In genomic region chr3:79591793-79592471, GRCm38 (mm10) we compare ENCODE assay signal across 8 mouse cellular contexts. TPM values are rescaled to one million over a fixed set of nuclear protein-coding genes. Genes with fewer than 3 reads are reported as not detected.
DNase-seq lines count a peak whose midpoint lies in the region; ATAC-seq and TF ChIP-seq lines count a peak whose summit lies in the region.

No protein-coding gene starts in this region.

- H3K4me3 ChIP-seq in heart, embryonic 11.5 days (ENCODE audit: low read depth, low read length): peak overlapping the region; percentile 88
- H3K4me3 ChIP-seq in E14TG2a.4 (replicated peaks; ENCODE audit: low read length): peak overlapping the region; percentile 97
- H3K4me3 ChIP-seq in forebrain, embryonic 15.5 days: peak overlapping the region; percentile 78
- H3K4me3 ChIP-seq in macrophage (ENCODE audit: inconsistent target): peak overlapping the region; percentile 70

- peak overlapping the region; percentile 89 for H3K4me2 ChIP-seq in heart, embryonic 11.5 days
- peak overlapping the region; percentile 61 for H3K4me2 ChIP-seq in forebrain, embryonic 15.5 days (replicated peaks)

- H3K36me3 ChIP-seq in heart, embryonic 11.5 days (ENCODE audit: control insufficient read depth, insufficient read depth, low read length): peaks cover 14% of the 10 kb centered on the region
- H3K36me3 ChIP-seq in E14TG2a.4 (ENCODE audit: insufficient read depth, low read length) (peaks cover 43% of the 10 kb centered on the region), macrophage (ENCODE audit: inconsistent target) (peaks cover 33% of the 10 kb centered on the region)
- peaks cover 26% of the 10 kb centered on the region for H3K36me3 ChIP-seq in forebrain, embryonic 15.5 days

- DNase-seq in heart, postnatal 10 days: no peak
- no peak for DNase-seq in left cerebral cortex, postnatal 25 days (ENCODE audit: low spot score in 2 of 2)
- no peak for DNase-seq in left cerebral cortex, postnatal 36 days (ENCODE audit: low spot score in 2 of 2)
- no peak for DNase-seq in T-cell, adult 2 months (ENCODE audit: low spot score)

- intact Hi-C loops in heart, postnatal 10 days (cut with DNase I): no loop called here
- intact Hi-C loops in left cerebral cortex, postnatal 25 days (cut with DNase I): no loop called here
- intact Hi-C loops in left cerebral cortex, postnatal 36 days (cut with DNase I): loop anchor here (10.0 kb wide), 1 partner anchor 497 kb away; no protein-coding TSS in a partner anchor

- H3K27me3 ChIP-seq in heart, embryonic 11.5 days (ENCODE audit: control insufficient read depth, insufficient read depth, low read length): no peaks in the 10 kb centered on the region
- no peaks in the 10 kb centered on the region for H3K27me3 ChIP-seq in E14TG2a.4 (ENCODE audit: insufficient read depth, low read length)
- no peaks in the 10 kb centered on the region for H3K27me3 ChIP-seq in forebrain, embryonic 15.5 days

- no peak for TF ChIP-seq CTCF in E14TG2a.4 (conservative IDR thresholded peaks at IDR 0.05; ENCODE audit: low read length)

- H3K9me3 ChIP-seq in heart, embryonic 11.5 days (replicated peaks; ENCODE audit: control insufficient read depth, low read length): no peaks in the 10 kb centered on the region
- H3K9me3 ChIP-seq in E14TG2a.4 (ENCODE audit: low read length): no peaks in the 10 kb centered on the region
- H3K9me3 ChIP-seq in forebrain, embryonic 15.5 days: no peaks in the 10 kb centered on the region

- no peak for ATAC-seq in heart, embryonic 11.5 days (replicated peaks; ENCODE audit: insufficient number of reproducible peaks, low FRiP score, low TSS enrichment)
- peak; percentile 37; the same call in 1 of the 2 replicates for ATAC-seq in forebrain, embryonic 15.5 days (replicated peaks)

- H3K79me2 ChIP-seq in macrophage (ENCODE audit: inconsistent target): peaks cover 30% of the 10 kb centered on the region

- 3% methylated on average over 15 of the region's 15 CpGs for WGBS in heart, embryonic 11.5 days (ENCODE audit: insufficient replicate concordance)
- 6% methylated on average over 15 of the region's 15 CpGs for WGBS in forebrain, embryonic 15.5 days
- WGBS in macrophage (ENCODE audit: missing documents): 1% methylated on average over 15 of the region's 15 CpGs

- H3K27ac ChIP-seq in heart, embryonic 11.5 days (ENCODE audit: low read depth, low read length): peak overlapping the region; percentile 92
- H3K27ac ChIP-seq in forebrain, embryonic 15.5 days (replicated peaks): peak overlapping the region; percentile 74; the same call in 1 of the 2 replicates
- peak overlapping the region; percentile 71 for H3K27ac ChIP-seq in macrophage

- peaks cover 9% of the 10 kb centered on the region; the same call in 1 of the 2 replicates for H3K4me1 ChIP-seq in heart, embryonic 11.5 days (ENCODE audit: control insufficient read depth, insufficient read depth, low read length)
- peaks cover 39% of the 10 kb centered on the region for H3K4me1 ChIP-seq in E14TG2a.4 (replicated peaks; ENCODE audit: low read depth, low read length)
- peaks cover 18% of the 10 kb centered on the region for H3K4me1 ChIP-seq in forebrain, embryonic 15.5 days

- peak overlapping the region; percentile 95 for H3K9ac ChIP-seq in heart, embryonic 11.5 days (ENCODE audit: low read depth, low read length)
- H3K9ac ChIP-seq in forebrain, embryonic 15.5 days (replicated peaks): peak overlapping the region; percentile 78

RNA-seq across cellular contexts. Expression of gene Ppid, which starts 0.8 kb away (rescaled TPM):
- 130 and 133 TPM in 2 replicates for polyA plus RNA-seq in heart, embryonic 11.5 days (2014; fragmentation: Nextera tagmentation; extraction: Ambion mirVana)
- 10 to 100 TPM; 36.0 to 39.4 TPM for total RNA-seq in heart, postnatal 10 days (2021)
- polyA plus RNA-seq in forebrain, embryonic 15.5 days (2015; fragmentation: Nextera tagmentation; extraction: Ambion mirVana): 150 and 163 TPM in 2 replicates
- 100 to 1,000 TPM in 9 of 26 experiments, 10 to 100 TPM in 17; 63.0 to 144 (median 94.2) TPM for total RNA-seq in macrophage (2018; cell fraction: chromatin; rRNA removed)
- 10 to 100 TPM in 21 of 26 experiments, 1 to 10 TPM in 5; 7.4 to 21.1 (median 14.3) TPM for total RNA-seq in macrophage (2018; cell fraction: cytosol; rRNA removed)
- total RNA-seq in macrophage (2018; cell fraction: nucleus; rRNA removed): 100 to 1,000 TPM in 5 of 26 experiments, 10 to 100 TPM in 21; 31.0 to 137 (median 61.1) TPM
- 25.8 to 37.9 TPM (median 37.4 TPM) in 3 replicates for polyA plus RNA-seq in macrophage (2018)
- 10 to 100 TPM; 66.5 to 72.3 TPM for total RNA-seq in left cerebral cortex, postnatal 25 days (2021)
- 10 to 100 TPM; 55.1 to 72.5 TPM for total RNA-seq in left cerebral cortex, postnatal 36 days (2021)

RNA-seq across cellular contexts. Expression of gene Fnip2, which starts 24.3 kb away (rescaled TPM):
- polyA plus RNA-seq in heart, embryonic 11.5 days (2014; fragmentation: Nextera tagmentation; extraction: Ambion mirVana): 5.0 and 6.2 TPM in 2 replicates
- total RNA-seq in heart, postnatal 10 days (2021): 10 to 100 TPM; 15.3 to 19.0 TPM
- 5.3 and 7.3 TPM in 2 replicates for polyA plus RNA-seq in forebrain, embryonic 15.5 days (2015; fragmentation: Nextera tagmentation; extraction: Ambion mirVana)
- 1,000 to 10,000 TPM in 9 of 26 experiments, 100 to 1,000 TPM in 17; 297 to 1,489 (median 906) TPM for total RNA-seq in macrophage (2018; cell fraction: chromatin; rRNA removed)
- 100 to 1,000 TPM; 110 to 449 (median 248) TPM for total RNA-seq in macrophage (2018; cell fraction: cytosol; rRNA removed)
- 1,000 to 10,000 TPM in 1 of 26 experiments, 100 to 1,000 TPM in 25; 324 to 1,078 (median 679) TPM for total RNA-seq in macrophage (2018; cell fraction: nucleus; rRNA removed)
- polyA plus RNA-seq in macrophage (2018): 87.1 to 150 TPM (median 126 TPM) in 3 replicates
- total RNA-seq in left cerebral cortex, postnatal 25 days (2021): 10 to 100 TPM; 15.9 to 19.8 TPM
- total RNA-seq in left cerebral cortex, postnatal 36 days (2021): 10 to 100 TPM; 17.7 to 19.7 TPM

RNA-seq across cellular contexts. Expression of gene 4930579G24Rik, which starts 36.9 kb away (rescaled TPM):
- 26.1 and 30.1 TPM in 2 replicates for polyA plus RNA-seq in heart, embryonic 11.5 days (2014; fragmentation: Nextera tagmentation; extraction: Ambion mirVana)
- total RNA-seq in heart, postnatal 10 days (2021): 1 to 10 TPM; 5.1 to 6.0 TPM
- 9.6 and 11.1 TPM in 2 replicates for polyA plus RNA-seq in forebrain, embryonic 15.5 days (2015; fragmentation: Nextera tagmentation; extraction: Ambion mirVana)
- total RNA-seq in macrophage (2018; cell fraction: chromatin; rRNA removed): under 1 TPM in 3 of 26 experiments, not detected in 23; 0.37 to 0.76 (median 0.63) TPM
- 1 to 10 TPM in 25 of 26 experiments, under 1 TPM in 1; 0.99 to 2.7 (median 1.8) TPM for total RNA-seq in macrophage (2018; cell fraction: cytosol; rRNA removed)
- total RNA-seq in macrophage (2018; cell fraction: nucleus; rRNA removed): 1 to 10 TPM in 7 of 26 experiments, under 1 TPM in 16, not detected in 3; 0.42 to 3.6 (median 0.86) TPM
- polyA plus RNA-seq in macrophage (2018): 1.6 to 5.4 TPM (median 1.9 TPM) in 3 replicates
- total RNA-seq in left cerebral cortex, postnatal 25 days (2021): 1 to 10 TPM; 1.4 TPM
- 1 to 10 TPM; 1.4 to 1.5 TPM for total RNA-seq in left cerebral cortex, postnatal 36 days (2021)

RNA-seq across cellular contexts. Expression of gene Etfdh, which starts 37.4 kb away (rescaled TPM):
- 124 and 141 TPM in 2 replicates for polyA plus RNA-seq in heart, embryonic 11.5 days (2014; fragmentation: Nextera tagmentation; extraction: Ambion mirVana)
- 100 to 1,000 TPM; 538 to 541 TPM for total RNA-seq in heart, postnatal 10 days (2021)
- 40.2 and 42.6 TPM in 2 replicates for polyA plus RNA-seq in forebrain, embryonic 15.5 days (2015; fragmentation: Nextera tagmentation; extraction: Ambion mirVana)
- 10 to 100 TPM in 17 of 26 experiments, 1 to 10 TPM in 9; 6.5 to 32.7 (median 12.4) TPM for total RNA-seq in macrophage (2018; cell fraction: chromatin; rRNA removed)
- 10 to 100 TPM; 17.8 to 35.7 (median 25.1) TPM for total RNA-seq in macrophage (2018; cell fraction: cytosol; rRNA removed)
- 10 to 100 TPM in 22 of 26 experiments, 1 to 10 TPM in 4; 9.4 to 36.5 (median 13.4) TPM for total RNA-seq in macrophage (2018; cell fraction: nucleus; rRNA removed)
- polyA plus RNA-seq in macrophage (2018): 26.5 to 47.0 TPM (median 31.6 TPM) in 3 replicates
- 10 to 100 TPM; 23.2 to 24.0 TPM for total RNA-seq in left cerebral cortex, postnatal 25 days (2021)
- 10 to 100 TPM; 23.5 to 27.4 TPM for total RNA-seq in left cerebral cortex, postnatal 36 days (2021)
